Mouse (Mus musculus) heart, embryonic 11.5 days (tissue): ENCODE results near the gene Reps1. TPM values are rescaled to one million over a fixed set of nuclear protein-coding genes. Genes with fewer than 3 reads are reported as not detected.
A peak's percentile ranks its signal among the peaks of the same experiment; 100 is the strongest.
"Not testable (repeated sequence)": the region's sequence is repeated elsewhere in the genome, so short reads cannot be mapped to it uniquely, and the experiment has no call there.

Experiments used
- ATAC-seq: fragments of 200-750 bp; cut with Nextera tagmentation; replicated peaks from 2 replicates; pipeline ENCODE4 v1.8.0; 2017; ENCODE audit warnings: moderate library complexity; ENCODE audit not compliant: insufficient number of reproducible peaks, low FRiP score, low TSS enrichment
- H3K27ac ChIP-seq: fragments of 300-500 bp; sonication (generic); 2 replicates; pipeline ENCODE4 v1.5.1; 2014; ENCODE audit warnings: mild to moderate bottlenecking, low read depth, low read length
- H3K27me3 ChIP-seq: fragments of 300-500 bp; sonication (generic); 2 replicates; pipeline ENCODE4 v1.6.1; 2014; ENCODE audit warnings: mild to moderate bottlenecking, low read length, mixed read lengths; ENCODE audit not compliant: control insufficient read depth, insufficient read depth
- H3K36me3 ChIP-seq: fragments of 300-500 bp; sonication (generic); 2 replicates; pipeline ENCODE4 v1.6.1; 2014; ENCODE audit warnings: mild to moderate bottlenecking, low read length, moderate library complexity, mixed read lengths; ENCODE audit not compliant: control insufficient read depth, insufficient read depth
- H3K4me1 ChIP-seq: fragments of 300-500 bp; sonication (generic); 2 replicates; pipeline ENCODE4 v1.6.1; 2014; ENCODE audit warnings: low read length; ENCODE audit not compliant: control insufficient read depth, insufficient read depth
- H3K4me2 ChIP-seq: fragments of 300-500 bp; sonication (generic); 2 replicates; pipeline ENCODE4 v1.6.1; 2014; ENCODE audit warnings: mild to moderate bottlenecking, moderate library complexity
- H3K4me3 ChIP-seq: fragments of 300-500 bp; sonication (generic); 2 replicates; pipeline ENCODE4 v1.5.1; 2014; ENCODE audit warnings: low read depth, low read length
- H3K9ac ChIP-seq: fragments of 300-500 bp; sonication (generic); 2 replicates; pipeline ENCODE4 v1.6.1; 2014; ENCODE audit warnings: mild to moderate bottlenecking, low read depth, low read length, moderate library complexity
- H3K9me3 ChIP-seq: fragments of 300-500 bp; sonication (generic); replicated peaks from 2 replicates; pipeline ENCODE4 v1.6.1; 2016; ENCODE audit warnings: low read length; ENCODE audit not compliant: control insufficient read depth
- WGBS: fragments of 180-500 bp; shearing (Covaris S2); extraction: QIAGEN DNeasy Blood & Tissue Kit; methylation state at CpG from one replicate; pipeline ENCODE4 v1.1.7; 2014; ENCODE audit not compliant: insufficient replicate concordance; 5-methylcytosine and 5-hydroxymethylcytosine counted together
- polyA plus RNA-seq: library from polyadenylated mRNA; unstranded; fragments of >200 nt; fragmentation: Nextera tagmentation; extraction: Ambion mirVana; gene quantifications from 2 replicates; pipeline ENCODE4 v1.2.1, GENCODE M21; 2014

Gene Reps1
- polyA plus RNA-seq, 1 experiment from 2014 or later = 20.3 TPM

DNA sequence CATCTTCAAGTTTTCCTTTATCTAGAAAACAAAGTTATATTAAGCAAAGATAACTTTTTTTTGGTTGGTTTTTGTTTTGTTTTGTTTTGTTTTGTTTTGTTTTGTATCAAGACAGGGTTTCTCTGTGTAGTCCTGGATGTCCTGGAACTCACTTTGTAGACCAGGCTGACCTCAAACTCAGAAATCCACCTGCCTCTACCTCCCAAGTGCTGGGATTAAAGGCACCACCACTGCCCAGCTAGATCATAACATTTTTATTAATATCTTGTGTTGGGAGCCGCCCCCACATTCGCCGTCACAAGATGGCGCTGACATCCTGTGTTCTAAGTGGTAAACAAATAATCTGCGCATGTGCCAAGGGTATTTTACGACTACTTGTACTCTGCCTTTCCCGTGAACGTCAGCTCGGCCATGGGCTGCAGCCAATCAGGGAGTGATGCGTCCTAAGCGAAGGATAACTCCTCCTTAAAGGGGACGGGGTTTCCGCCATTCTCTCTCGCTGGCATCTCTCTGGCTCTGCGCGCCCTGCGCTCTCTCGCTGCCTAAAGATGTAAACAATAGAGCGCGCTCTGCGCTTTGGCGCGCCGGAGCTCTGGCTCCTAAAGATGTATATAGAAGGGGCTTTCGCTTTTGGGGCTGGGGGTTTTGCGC is 83.3 kb downstream of the Reps1 start:
- H3K9me3 ChIP-seq, H3K36me3 ChIP-seq, H3K27me3 ChIP-seq, H3K9ac ChIP-seq, H3K27ac ChIP-seq, ATAC-seq, H3K4me2 ChIP-seq, H3K4me1 ChIP-seq, H3K4me3 ChIP-seq: not testable (repeated sequence)
- WGBS = 71% methylated on average over 13 of the region's 26 CpGs

- H3K9me3 ChIP-seq = no peaks in the 10 kb centered on the region
- H3K4me3 ChIP-seq = no peak overlapping the region; the same call in 1 of the 2 replicates
- WGBS = 80% methylated on average over 5 of the region's 5 CpGs
- no peak overlapping the region for H3K9ac ChIP-seq
- H3K4me1 ChIP-seq = no peaks in the 10 kb centered on the region
- H3K27me3 ChIP-seq = no peaks in the 10 kb centered on the region
- no peaks in the 10 kb centered on the region for H3K36me3 ChIP-seq
- no peak for ATAC-seq
- peak overlapping the region; percentile 7 for H3K4me2 ChIP-seq
- no peak overlapping the region for H3K27ac ChIP-seq
Observed at GRCm38 (mm10) chr10:18139615-18140014, 84.0 kb downstream of the Reps1 start.

- 70% methylated on average over 2 of the region's 2 CpGs for WGBS
- no peaks in the 10 kb centered on the region for H3K4me1 ChIP-seq
- H3K9me3 ChIP-seq = no peaks in the 10 kb centered on the region
- no peak overlapping the region for H3K4me2 ChIP-seq
- no peaks in the 10 kb centered on the region for H3K36me3 ChIP-seq
- no peak overlapping the region for H3K4me3 ChIP-seq
- no peak overlapping the region for H3K27ac ChIP-seq
- no peak overlapping the region for H3K9ac ChIP-seq
- no peak for ATAC-seq
- H3K27me3 ChIP-seq = no peaks in the 10 kb centered on the region
Observed at GRCm38 (mm10) chr10:18141389-18141788, 85.7 kb downstream of the Reps1 start.

GRCm38 (mm10) chr10:18142231-18142630 is 86.6 kb downstream of the Reps1 start:
- Histone ChIP-seq H3K27ac (no peak overlapping the region), H3K4me1 (no peaks in the 10 kb centered on the region), H3K9ac (no peak overlapping the region), H3K36me3 (no peaks in the 10 kb centered on the region), H3K4me3 (no peak overlapping the region), H3K9me3 (no peaks in the 10 kb centered on the region), H3K27me3 (no peaks in the 10 kb centered on the region), H3K4me2 (no peak overlapping the region)
- ATAC-seq = no peak
- WGBS = 71% methylated on average over 6 of the region's 6 CpGs

- no peak for ATAC-seq
- Histone ChIP-seq H3K9me3 (no peaks in the 10 kb centered on the region), H3K4me1 (no peaks in the 10 kb centered on the region), H3K36me3 (no peaks in the 10 kb centered on the region), H3K9ac (no peak overlapping the region), H3K4me2 (no peak overlapping the region), H3K27ac (no peak overlapping the region), H3K4me3 (no peak overlapping the region), H3K27me3 (no peaks in the 10 kb centered on the region)
- WGBS = 72% methylated on average over 3 of the region's 3 CpGs
Observed at GRCm38 (mm10) chr10:18147224-18147623, 91.6 kb downstream of the Reps1 start.

- Histone ChIP-seq H3K27me3 (no peaks in the 10 kb centered on the region), H3K4me3 (no peak overlapping the region), H3K4me1 (no peaks in the 10 kb centered on the region), H3K9me3 (no peaks in the 10 kb centered on the region), H3K9ac (no peak overlapping the region), H3K27ac (no peak overlapping the region; the same call in 1 of the 2 replicates), H3K4me2 (no peak overlapping the region), H3K36me3 (no peaks in the 10 kb centered on the region)
- ATAC-seq = no peak
- WGBS = 47% methylated on average over 7 of the region's 7 CpGs
Observed at GRCm38 (mm10) chr10:18162435-18162971, 106.8 kb downstream of the Reps1 start.

Other genes starting within 250 kb of the Reps1 start
- gene Heca, start 107.8 kb upstream of the Reps1 start, polyA plus RNA-seq = 4.0 and 5.3 TPM in 2 replicates
- 210 and 221 TPM in 2 replicates for gene Abracl, start 32.6 kb upstream of the Reps1 start, polyA plus RNA-seq
- gene Ect2l, start 155.0 kb downstream of the Reps1 start, polyA plus RNA-seq = 0.44 TPM in 1 of 2 replicates, not detected in the other
- 8.9 and 10.0 TPM in 2 replicates for gene Ccdc28a, start 179.1 kb downstream of the Reps1 start, polyA plus RNA-seq